Mouse (Mus musculus): Measurements from ENCODE around the gene Arrb1.

DNA sequence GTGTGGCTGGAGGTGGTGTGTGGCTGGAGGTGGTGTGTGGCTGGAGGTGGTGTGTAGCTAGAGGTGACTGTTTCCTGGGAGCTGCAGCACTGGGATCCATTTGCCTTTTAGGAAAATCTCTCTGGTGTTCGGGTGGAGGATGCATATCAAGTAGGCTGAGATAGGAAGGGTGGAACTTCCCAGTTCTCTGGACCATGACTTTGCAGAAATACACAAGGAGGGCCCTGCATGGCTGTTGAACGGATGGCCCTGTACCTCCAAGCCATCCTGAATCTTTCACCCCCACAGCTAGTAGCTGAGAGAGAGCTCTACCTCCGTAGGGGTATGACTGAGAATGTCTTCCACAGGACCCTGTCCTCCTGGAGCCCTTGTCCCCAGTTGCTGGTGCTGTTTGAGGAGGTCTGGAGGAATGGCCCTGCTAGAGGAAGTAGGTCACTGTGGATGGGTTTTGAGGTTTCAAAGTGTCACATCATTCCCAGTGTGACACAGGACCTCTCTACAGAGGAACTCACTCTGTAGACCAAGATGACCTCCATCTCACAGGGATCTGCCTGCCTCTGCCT lies 3.8 kb upstream of the Arrb1 start:
- TF ChIP-seq CTCF (IDR thresholded peaks at IDR 0.05; ENCODE audit: borderline replicate concordance, extremely low read depth, insufficient read depth, insufficient read length) (no peak), POLR2A (IDR thresholded peaks at IDR 0.05; ENCODE audit: borderline replicate concordance, extremely low read depth, insufficient read depth, insufficient read length, poor library complexity, severe bottlenecking) (no peak)
